Mouse (Mus musculus) liver, embryonic 14.5 days (tissue): ENCODE measurements around the gene Scrn1. TPM values are rescaled to one million over a fixed set of nuclear protein-coding genes. Genes with fewer than 3 reads are reported as not detected.

Experiments
- ATAC-seq: fragments of 200-750 bp; cut with Nextera tagmentation; 2 replicates; pipeline ENCODE4 v1.8.0; 2017; ENCODE audit warnings: moderate number of reproducible peaks, mild to moderate bottlenecking, moderate library complexity; ENCODE audit not compliant: insufficient read depth
- DNase-seq, 3 experiments: peaks; one replicate each; pipeline ENCODE4 v3.0.0-alpha.2; 2012 to 2013; ENCODE audit warnings: low read depth in 3 of 3, low spot score in 3 of 3
- H3K27ac ChIP-seq: fragments of 300-500 bp; sonication (generic); 2 replicates; pipeline ENCODE4 v1.5.1; 2014; ENCODE audit warnings: moderate library complexity, mild to moderate bottlenecking, control low read depth, inconsistent platforms
- H3K27me3 ChIP-seq: fragments of 300-500 bp; sonication (generic); 2 replicates; pipeline ENCODE4 v1.6.1; 2014; ENCODE audit warnings: mild to moderate bottlenecking, low read length, moderate library complexity; ENCODE audit not compliant: control insufficient read depth, insufficient read depth
- H3K36me3 ChIP-seq: fragments of 300-500 bp; sonication (generic); replicated peaks from 2 replicates; pipeline ENCODE4 v1.6.1; 2014; ENCODE audit warnings: low read depth; ENCODE audit not compliant: control insufficient read depth, insufficient read depth
- H3K4me1 ChIP-seq, 2 experiments: fragments of 200-500 bp in 1 of 2; fragments of 300-500 bp in 1 of 2; sonication (generic) in 1 of 2; replicated peaks; 2 replicates each; pipeline ENCODE4 v1.6.1; 2012 to 2014; ENCODE audit warnings: antibody characterized with exemption in 1 of 2, inconsistent platforms in 1 of 2, low read length in 1 of 2; ENCODE audit not compliant: control insufficient read depth in 2 of 2, insufficient read depth in 2 of 2
- H3K4me2 ChIP-seq: fragments of 300-500 bp; sonication (generic); 2 replicates; pipeline ENCODE4 v1.6.1; 2014; ENCODE audit warnings: low read depth, mild to moderate bottlenecking, control low read depth, moderate library complexity
- H3K4me3 ChIP-seq, 2 experiments: fragments of 200-500 bp in 1 of 2; fragments of 300-500 bp in 1 of 2; sonication (generic) in 1 of 2; 2 replicates each; pipeline ENCODE4 v1.5.1; 2012 to 2014; ENCODE audit warnings: low read depth in 2 of 2, low read length in 2 of 2, mild to moderate bottlenecking in 2 of 2, control low read depth in 1 of 2, inconsistent platforms in 1 of 2, moderate library complexity in 1 of 2; ENCODE audit not compliant: insufficient read depth in 1 of 2
- H3K9ac ChIP-seq: fragments of 300-500 bp; sonication (generic); replicated peaks from 2 replicates; pipeline ENCODE4 v1.6.1; 2014; ENCODE audit warnings: mild to moderate bottlenecking, control low read depth, moderate library complexity
- H3K9me3 ChIP-seq: fragments of 300-500 bp; sonication (generic); 2 replicates; pipeline ENCODE4 v1.6.1; 2016; ENCODE audit warnings: low read length, mixed read lengths; ENCODE audit not compliant: control insufficient read depth
- CTCF ChIP-seq: IDR thresholded peaks from 2 replicates; pipeline ENCODE4 v1.5.1; 2016; ENCODE audit warnings: antibody characterized with exemption, low read depth, control low read depth
- EP300 ChIP-seq: IDR thresholded peaks from 2 replicates; pipeline ENCODE4 v1.6.1; 2016; ENCODE audit warnings: antibody characterized with exemption, low read depth
- WGBS: fragments of 180-500 bp; shearing (Covaris S2); extraction: QIAGEN DNeasy Blood & Tissue Kit; methylation state at CpG from one replicate; pipeline ENCODE4 v1.1.7; 2014; ENCODE audit not compliant: insufficient replicate concordance; 5-methylcytosine and 5-hydroxymethylcytosine counted together
- polyA plus RNA-seq, 2 experiments: library from polyadenylated mRNA; depleted of rRNA in 1 of 2; stranded (reverse) in 1 of 2; unstranded in 1 of 2; fragments of >200 nt; fragmentation: Nextera tagmentation in 1 of 2; extraction: Ambion mirVana in 1 of 2; gene quantifications; 2 replicates each; pipeline versions ENCODE4 v1.2.1 to v1.2.3; 2012 to 2014

Scrn1 gene
- polyA plus RNA-seq, 2 experiments, result 0.13 to 0.24 TPM

DNA sequence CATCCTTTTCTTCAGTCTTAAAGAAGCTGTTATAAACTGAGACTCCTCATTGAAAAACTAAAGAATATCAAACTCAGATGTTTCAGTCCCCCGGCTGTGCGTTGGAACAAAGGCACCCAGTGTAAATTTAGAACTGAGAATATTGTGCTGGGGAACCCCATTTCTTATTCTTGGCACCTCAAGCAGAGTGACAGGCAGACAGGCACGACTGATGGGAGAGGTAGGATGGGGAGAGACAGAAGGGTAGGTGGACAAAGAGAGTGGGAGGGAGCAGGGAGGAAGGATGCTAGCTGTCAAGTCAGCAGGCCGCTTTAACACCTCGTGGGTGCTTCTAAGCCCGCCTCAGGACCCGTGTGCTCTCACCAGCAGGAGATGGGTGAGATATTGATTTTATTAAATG lies 23.5 kb downstream of the Scrn1 start:
- H3K4me3 ChIP-seq, result no peak overlapping the region
- no peak for DNase-seq
- 70% methylated on average over 7 of the region's 7 CpGs for WGBS

DNA sequence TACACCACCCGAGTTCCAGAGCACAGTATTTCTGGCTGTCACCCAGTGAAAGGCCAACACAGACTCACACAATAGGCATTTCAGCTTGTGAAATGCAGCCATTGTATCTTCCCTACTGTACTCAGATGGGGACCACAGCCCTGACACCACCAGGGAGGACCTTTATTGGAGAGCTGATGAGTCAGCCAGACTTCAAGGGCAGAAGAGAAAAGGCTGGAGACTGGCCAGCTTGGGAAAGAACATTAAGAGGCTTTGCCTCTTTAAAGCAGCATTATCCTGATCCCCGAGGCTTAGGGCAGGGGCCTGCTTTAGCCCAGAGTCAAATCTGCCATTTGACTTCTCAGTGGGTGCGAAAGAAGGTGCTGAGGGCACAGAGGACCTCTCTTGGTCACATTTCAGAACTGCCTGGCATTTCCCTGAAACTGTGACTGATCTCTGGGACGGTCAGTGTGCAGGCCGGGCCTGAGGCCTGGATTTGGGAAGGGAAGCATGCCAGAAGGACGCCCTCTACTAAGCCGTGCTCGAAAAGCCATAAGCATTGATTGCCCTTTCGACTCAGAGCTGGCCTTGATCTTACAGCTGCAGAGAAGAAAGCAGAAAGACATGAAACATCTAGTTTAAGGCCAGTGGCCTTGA lies 25.9 kb downstream of the Scrn1 start:
- H3K4me1 ChIP-seq, result no peaks in the 10 kb centered on the region
- H3K9me3 ChIP-seq, result no peaks in the 10 kb centered on the region
- H3K36me3 ChIP-seq, result no peaks in the 10 kb centered on the region
- H3K9ac ChIP-seq, result no peak overlapping the region
- ATAC-seq, result no peak
- no peak overlapping the region for H3K4me3 ChIP-seq
- no peak for TF ChIP-seq CTCF
- no peak for DNase-seq
- no peak overlapping the region for H3K4me2 ChIP-seq
- WGBS, result 64% methylated on average over 9 of the region's 9 CpGs
- no peaks in the 10 kb centered on the region for H3K27me3 ChIP-seq
- no peak overlapping the region for H3K27ac ChIP-seq

More for the DNA sequence above, 23.5 kb downstream of the Scrn1 start:
- no peaks in the 10 kb centered on the region for H3K9me3 ChIP-seq
- no peaks in the 10 kb centered on the region for H3K27me3 ChIP-seq
- H3K27ac ChIP-seq, result no peak overlapping the region
- no peak overlapping the region for H3K4me2 ChIP-seq
- ATAC-seq, result no peak
- no peak overlapping the region for H3K9ac ChIP-seq
- H3K4me1 ChIP-seq, result no peaks in the 10 kb centered on the region
- no peaks in the 10 kb centered on the region for H3K36me3 ChIP-seq
- TF ChIP-seq CTCF (no peak), EP300 (no peak)

DNA sequence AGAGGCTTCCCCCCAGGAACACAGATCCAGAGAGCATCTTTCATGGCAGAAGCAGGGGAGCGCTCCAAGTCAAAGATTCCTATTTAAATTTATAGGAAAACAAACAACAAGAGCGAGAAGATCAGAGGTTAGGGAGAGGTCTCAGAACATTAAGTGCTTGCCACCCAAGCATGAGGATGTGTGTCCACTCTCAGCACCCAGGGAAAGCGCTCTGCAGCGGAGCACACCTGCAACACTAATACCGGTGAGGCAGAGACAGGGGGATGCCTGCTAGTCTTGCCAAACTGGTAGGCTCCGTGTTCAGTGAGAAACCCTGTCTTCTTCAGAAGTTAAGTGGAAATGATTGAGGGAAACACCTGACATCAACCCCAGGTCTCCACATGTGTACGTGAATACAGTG lies 26.9 kb downstream of the Scrn1 start:
- TF ChIP-seq EP300 (no peak), CTCF (no peak)
- Histone ChIP-seq H3K36me3 (no peaks in the 10 kb centered on the region), H3K27ac (no peak overlapping the region), H3K4me3 (no peak overlapping the region), H3K4me1 (no peaks in the 10 kb centered on the region), H3K27me3 (no peaks in the 10 kb centered on the region), H3K9ac (no peak overlapping the region), H3K9me3 (no peaks in the 10 kb centered on the region), H3K4me2 (no peak overlapping the region)
- ATAC-seq (no peak), DNase-seq (no peak)
- 78% methylated on average over 7 of the region's 7 CpGs for WGBS

DNA sequence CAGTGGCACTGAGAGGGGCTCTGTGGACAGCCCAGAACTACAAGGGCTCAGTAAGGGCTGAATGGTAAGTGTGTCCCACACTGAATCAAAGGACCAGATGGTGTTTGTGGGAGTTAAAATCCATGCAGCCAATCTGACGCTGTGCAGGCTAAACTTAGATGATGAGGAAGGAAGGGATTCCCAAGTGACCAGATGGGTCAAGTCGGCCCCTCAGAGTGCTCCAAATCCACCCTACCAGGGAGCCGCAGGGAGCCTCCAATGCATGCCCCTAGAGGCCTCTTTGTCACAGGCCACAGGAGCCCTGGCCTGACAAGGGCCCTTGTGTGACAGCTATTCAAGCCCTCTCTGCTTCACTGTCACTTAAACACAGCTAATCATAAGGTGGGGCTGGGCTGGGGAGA lies 27.5 kb downstream of the Scrn1 start:
- ATAC-seq, result no peak
- H3K9me3 ChIP-seq, result no peaks in the 10 kb centered on the region
- WGBS, result 65% methylated on average over 3 of the region's 3 CpGs

DNA sequence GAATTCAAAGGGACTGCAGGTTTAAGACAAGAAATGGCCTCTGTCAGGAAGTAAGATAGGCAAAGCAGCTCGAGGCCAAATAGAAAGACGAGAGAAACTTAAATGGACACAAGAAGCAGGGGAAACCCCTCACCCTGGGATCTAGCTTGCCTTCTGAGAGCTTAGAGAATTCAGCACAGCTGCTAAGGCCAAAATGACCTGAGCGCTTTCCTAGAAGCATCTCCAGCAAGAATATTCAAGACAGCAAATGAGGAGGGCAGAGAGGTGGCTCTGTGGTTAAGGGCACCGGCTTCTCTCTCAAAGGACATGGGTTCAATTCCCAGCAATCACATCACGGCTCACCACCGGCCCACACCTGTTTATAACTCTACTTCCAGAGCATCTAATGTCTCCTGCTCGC lies 29.2 kb downstream of the Scrn1 start:
- no peaks in the 10 kb centered on the region for H3K36me3 ChIP-seq
- DNase-seq (no peak), ATAC-seq (no peak)
- H3K9ac ChIP-seq, result no peak overlapping the region
- H3K27me3 ChIP-seq, result no peaks in the 10 kb centered on the region
- 58% methylated on average over 7 of the region's 7 CpGs for WGBS
- no peak overlapping the region for H3K4me3 ChIP-seq
- H3K27ac ChIP-seq, result no peak overlapping the region
- no peaks in the 10 kb centered on the region for H3K9me3 ChIP-seq
- no peak overlapping the region for H3K4me2 ChIP-seq
- no peaks in the 10 kb centered on the region for H3K4me1 ChIP-seq
- TF ChIP-seq EP300, result no peak
- no peak for TF ChIP-seq CTCF

More for the DNA sequence above, 27.5 kb downstream of the Scrn1 start:
- Histone ChIP-seq H3K4me3 (no peak overlapping the region), H3K4me1 (no peaks in the 10 kb centered on the region), H3K27me3 (no peaks in the 10 kb centered on the region), H3K9ac (no peak overlapping the region), H3K36me3 (no peaks in the 10 kb centered on the region), H3K4me2 (no peak overlapping the region), H3K27ac (no peak overlapping the region)
- TF ChIP-seq CTCF, result no peak
- no peak for TF ChIP-seq EP300
- DNase-seq, result no peak
